Mouse (Mus musculus) forebrain, postnatal 0 days (tissue): Measurements from ENCODE around the gene Thoc3. TPM values are rescaled to one million over a fixed set of nuclear protein-coding genes. Genes with fewer than 3 reads are reported as not detected.

Experiments
- ATAC-seq: fragments of 200-750 bp; cut with Nextera tagmentation; 2 replicates; pipeline ENCODE4 v1.8.0; 2017; ENCODE audit warnings: mild to moderate bottlenecking, moderate library complexity
- DNase-seq: peaks from one replicate; pipeline ENCODE4 v3.0.0-alpha.2; 2015
- H3K27ac ChIP-seq: fragments of 300-500 bp; sonication (generic); 2 replicates; pipeline ENCODE4 v1.5.1; 2014; ENCODE audit warnings: low read depth, mild to moderate bottlenecking, antibody characterized with exemption, low read length, moderate library complexity, mixed read lengths
- H3K27me3 ChIP-seq: fragments of 300-500 bp; sonication (generic); 2 replicates; pipeline ENCODE4 v1.6.1; 2014; ENCODE audit warnings: mild to moderate bottlenecking, low read length, mixed read lengths; ENCODE audit not compliant: insufficient read depth
- H3K36me3 ChIP-seq: fragments of 300-500 bp; sonication (generic); 2 replicates; pipeline ENCODE4 v1.6.1; 2014; ENCODE audit warnings: mild to moderate bottlenecking, moderate library complexity; ENCODE audit not compliant: insufficient read depth
- H3K4me1 ChIP-seq: fragments of 300-500 bp; sonication (generic); 2 replicates; pipeline ENCODE4 v1.6.1; 2014; ENCODE audit warnings: antibody characterized with exemption; ENCODE audit not compliant: insufficient read depth
- H3K4me2 ChIP-seq: fragments of 300-500 bp; sonication (generic); 2 replicates; pipeline ENCODE4 v1.6.1; 2014; ENCODE audit warnings: low read depth, mild to moderate bottlenecking, moderate library complexity
- H3K4me3 ChIP-seq: fragments of 300-500 bp; sonication (generic); 2 replicates; pipeline ENCODE4 v1.5.1; 2014; ENCODE audit warnings: low read depth, low read length, mixed read lengths
- H3K9ac ChIP-seq: fragments of 300-500 bp; sonication (generic); 2 replicates; pipeline ENCODE4 v1.6.1; 2014; ENCODE audit warnings: mild to moderate bottlenecking
- H3K9me3 ChIP-seq: fragments of 300-500 bp; sonication (generic); 2 replicates; pipeline ENCODE4 v1.6.1; 2016; ENCODE audit warnings: low read length
- CTCF ChIP-seq: sonication (generic); IDR thresholded peaks from 2 replicates; pipeline ENCODE4 v1.5.1; 2016; ENCODE audit warnings: antibody characterized with exemption, control low read depth, low read depth
- WGBS: fragments of 180-500 bp; shearing (Covaris S2); extraction: QIAGEN DNeasy Blood & Tissue Kit; methylation state at CpG from one replicate; pipeline ENCODE4 v1.1.7; 2014; 5-methylcytosine and 5-hydroxymethylcytosine counted together
- polyA plus RNA-seq: library from polyadenylated mRNA; unstranded; fragments of >200 nt; fragmentation: Nextera tagmentation; extraction: Ambion mirVana; gene quantifications from 2 replicates; pipeline ENCODE4 v1.2.1, GENCODE M21; 2015
- total RNA-seq: library from RNA; depleted of rRNA; stranded (reverse); fragments of >200 nt; gene quantifications from 2 replicates; pipeline ENCODE4 v1.2.3, GENCODE M21; 2014

Gene Thoc3
- total and polyA plus RNA-seq, 2 experiments from 2014 or later, result 57.0 to 108 TPM

DNA sequence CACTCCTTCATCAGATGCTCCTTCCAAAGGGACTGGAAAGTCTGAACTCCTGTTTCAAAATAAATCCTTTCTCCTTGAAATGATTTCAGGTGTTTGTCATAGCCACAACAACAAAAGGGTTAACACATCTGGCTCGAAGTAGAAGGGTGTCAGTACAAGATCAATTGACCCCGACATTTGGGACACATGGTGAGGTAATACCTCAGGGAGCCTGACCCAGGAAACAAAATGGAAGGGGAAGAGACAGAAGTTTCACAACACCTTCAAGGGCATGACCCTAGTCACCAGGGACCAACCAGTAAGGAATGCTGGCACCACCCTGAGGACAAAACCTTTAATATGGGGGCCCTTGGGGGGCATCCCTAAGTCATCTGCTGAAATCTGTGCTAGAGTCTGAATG, 38.6 kb downstream of the Thoc3 start:
- 68% methylated on average over 2 of the region's 2 CpGs for WGBS
- Histone ChIP-seq H3K9ac (no peak overlapping the region), H3K4me2 (no peak overlapping the region), H3K4me1 (no peaks in the 10 kb centered on the region), H3K27me3 (no peaks in the 10 kb centered on the region), H3K27ac (no peak overlapping the region), H3K4me3 (no peak overlapping the region), H3K36me3 (no peaks in the 10 kb centered on the region), H3K9me3 (no peaks in the 10 kb centered on the region)
- ATAC-seq, result no peak
- TF ChIP-seq CTCF, result no peak
- DNase-seq, result no peak

GRCm38 (mm10) chr13:54428771-54429170, 39.9 kb downstream of the Thoc3 start:
- H3K4me1 ChIP-seq, result no peaks in the 10 kb centered on the region
- H3K9ac ChIP-seq, result no peak overlapping the region
- no peak overlapping the region for H3K27ac ChIP-seq
- ATAC-seq, result no peak
- DNase-seq, result no peak
- H3K4me3 ChIP-seq, result no peak overlapping the region
- H3K4me2 ChIP-seq, result no peak overlapping the region
- 66% methylated on average over 3 of the region's 3 CpGs for WGBS
- no peaks in the 10 kb centered on the region for H3K27me3 ChIP-seq
- H3K36me3 ChIP-seq, result no peaks in the 10 kb centered on the region
- no peak for TF ChIP-seq CTCF
- H3K9me3 ChIP-seq, result no peaks in the 10 kb centered on the region

- no peak for ATAC-seq
- Histone ChIP-seq H3K27me3 (no peaks in the 10 kb centered on the region), H3K4me3 (no peak overlapping the region), H3K4me2 (no peak overlapping the region), H3K4me1 (no peaks in the 10 kb centered on the region), H3K9me3 (no peaks in the 10 kb centered on the region), H3K9ac (no peak overlapping the region), H3K36me3 (no peaks in the 10 kb centered on the region), H3K27ac (no peak overlapping the region)
- 71% methylated on average over 10 of the region's 10 CpGs for WGBS
- TF ChIP-seq CTCF, result no peak
- DNase-seq, result no peak
Observed at GRCm38 (mm10) chr13:54426781-54427655, 41.6 kb downstream of the Thoc3 start.

DNA sequence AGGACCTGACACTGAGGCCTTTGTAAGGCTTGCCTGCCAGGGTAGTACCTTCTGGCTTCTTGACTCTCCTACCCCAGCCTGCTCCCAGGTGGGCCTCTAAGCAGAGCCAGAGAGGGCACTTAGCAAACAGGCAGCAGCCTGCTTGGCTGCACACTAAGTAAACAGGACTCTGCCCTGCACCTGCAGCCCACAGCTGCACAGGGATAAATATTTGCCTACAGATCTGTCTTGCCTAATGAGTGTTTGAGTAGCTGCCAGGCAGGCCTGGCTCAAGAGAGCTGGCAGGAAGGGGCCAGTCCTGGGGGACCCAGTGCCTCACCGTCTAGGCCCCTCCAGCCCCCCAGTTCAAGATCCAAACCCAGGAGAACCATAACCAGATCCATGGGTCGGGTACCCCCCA, 43.4 kb downstream of the Thoc3 start:
- no peak overlapping the region for H3K9ac ChIP-seq
- peak; percentile 34 for DNase-seq
- H3K27ac ChIP-seq, result no peak overlapping the region
- no peak overlapping the region for H3K4me3 ChIP-seq
- H3K4me1 ChIP-seq, result no peaks in the 10 kb centered on the region
- no peaks in the 10 kb centered on the region for H3K36me3 ChIP-seq
- peak; percentile 53 for ATAC-seq
- WGBS, result 55% methylated on average over 2 of the region's 2 CpGs
- no peaks in the 10 kb centered on the region for H3K9me3 ChIP-seq
- no peak for TF ChIP-seq CTCF
- H3K27me3 ChIP-seq, result no peaks in the 10 kb centered on the region
- H3K4me2 ChIP-seq, result no peak overlapping the region

- no peak overlapping the region for H3K4me2 ChIP-seq
- no peak overlapping the region for H3K27ac ChIP-seq
- no peak overlapping the region for H3K4me3 ChIP-seq
- no peaks in the 10 kb centered on the region for H3K9me3 ChIP-seq
- WGBS, result 91% methylated on average over 12 of the region's 12 CpGs
- no peaks in the 10 kb centered on the region for H3K4me1 ChIP-seq
- TF ChIP-seq CTCF, result no peak
- H3K36me3 ChIP-seq, result no peaks in the 10 kb centered on the region
- ATAC-seq (no peak), DNase-seq (no peak)
- H3K9ac ChIP-seq, result no peak overlapping the region
- H3K27me3 ChIP-seq, result no peaks in the 10 kb centered on the region
Observed at GRCm38 (mm10) chr13:54420226-54420625, 48.4 kb downstream of the Thoc3 start.

GRCm38 (mm10) chr13:54418781-54419327, 49.8 kb downstream of the Thoc3 start:
- Histone ChIP-seq H3K27ac (peak overlapping the region; percentile 62), H3K9ac (no peak overlapping the region), H3K36me3 (no peaks in the 10 kb centered on the region), H3K4me3 (no peak overlapping the region), H3K27me3 (no peaks in the 10 kb centered on the region), H3K9me3 (no peaks in the 10 kb centered on the region), H3K4me1 (no peaks in the 10 kb centered on the region), H3K4me2 (no peak overlapping the region)
- ATAC-seq (peak; percentile 88), DNase-seq (peak; percentile 55)
- 25% methylated on average over 10 of the region's 10 CpGs for WGBS
- no peak for TF ChIP-seq CTCF

- Histone ChIP-seq H3K4me2 (no peak overlapping the region), H3K4me3 (no peak overlapping the region), H3K4me1 (no peaks in the 10 kb centered on the region), H3K36me3 (no peaks in the 10 kb centered on the region), H3K9ac (no peak overlapping the region), H3K27me3 (no peaks in the 10 kb centered on the region), H3K9me3 (no peaks in the 10 kb centered on the region), H3K27ac (no peak overlapping the region)
- DNase-seq (no peak), ATAC-seq (no peak)
- no peak for TF ChIP-seq CTCF
- WGBS, result 94% methylated on average over 4 of the region's 4 CpGs
Observed at GRCm38 (mm10) chr13:54415059-54415458, 53.6 kb downstream of the Thoc3 start.
